Mouse (Mus musculus): ENCODE measurements at regions not wholly inside any gene's neighbourhood (a gene's known extent, or its start where the extent isn't known, plus 50 kb on each side); places are given as distances from the start of the nearest gene placed in this dataset.

DNA sequence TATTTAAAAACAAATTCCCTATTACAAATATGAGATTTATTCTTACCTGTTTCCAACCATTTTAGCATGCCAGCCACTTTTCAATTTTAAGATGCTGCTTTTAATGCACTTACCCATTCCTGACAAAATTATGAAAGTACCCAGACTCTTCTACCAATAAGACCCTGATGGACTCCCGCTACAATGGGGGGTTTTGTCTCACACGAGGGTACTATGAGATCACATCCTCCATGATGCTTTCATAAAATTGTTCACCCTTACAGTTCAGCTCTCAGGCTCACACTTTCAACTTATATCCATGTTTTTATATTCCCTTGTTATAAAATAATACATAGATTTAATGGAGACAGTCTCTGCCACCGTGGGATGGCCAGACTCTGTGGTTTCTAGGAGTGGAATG is 68.1 kb upstream of the Adamts18 start:
- TF ChIP-seq ZC3H11A (IDR thresholded peaks at IDR 0.05; ENCODE audit: borderline replicate concordance, low read depth, low read length) (no peak), HCFC1 (IDR thresholded peaks at IDR 0.05; ENCODE audit: borderline replicate concordance, insufficient read depth, low read length) (no peak), CHD2 (IDR thresholded peaks at IDR 0.05; ENCODE audit: low read depth, low read length) (no peak), ZNF384 (IDR thresholded peaks at IDR 0.05; ENCODE audit: low read depth, low read length) (no peak), MAFK (IDR thresholded peaks at IDR 0.05; ENCODE audit: insufficient read depth, low read depth, low read length) (no peak)

Measured in ES-E14 (cell line).